Mouse (Mus musculus) activated CD4-positive, CD25-positive, alpha-beta regulatory T cell (primary cell): ENCODE results near the gene Trim27. TPM values are rescaled to one million over a fixed set of nuclear protein-coding genes. Genes with fewer than 3 reads are reported as not detected.

Source experiments
- polyA plus RNA-seq, 2 experiments: library from polyadenylated mRNA; unstranded; fragments of 100-300 nt; shearing (Covaris generic); gene quantifications; one replicate each; pipeline ENCODE4 v1.2.1; 2017

Gene Trim27
- polyA plus RNA-seq: 100 to 1,000 TPM; 118 to 119 TPM

GRCm38 (mm10) chr13:21179367-21179723, at the start of gene Trim27:
Gene Trim27 (plus strand): TSS chr13:21179445.

DNA sequence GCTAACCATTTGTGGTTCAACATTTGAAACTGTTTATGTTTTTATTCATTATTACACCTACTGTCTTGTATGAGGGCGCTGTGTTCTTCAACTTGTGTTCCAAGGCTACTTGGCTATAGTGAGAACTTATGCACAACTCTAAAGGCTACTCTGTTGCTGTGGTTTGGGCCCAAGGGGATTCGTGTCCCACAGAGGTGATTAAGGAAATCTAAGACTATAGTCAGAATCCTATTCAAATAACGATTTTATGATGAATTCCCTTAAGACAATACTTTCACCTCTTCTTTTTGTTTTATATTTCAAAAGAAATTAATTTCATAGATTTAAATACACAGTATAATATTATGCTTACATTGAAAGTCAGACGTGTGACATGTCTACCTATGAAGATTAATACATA, 33.5 kb upstream of the Trim27 start, which contains the start of gene Olfr1368:
Gene Olfr1368 (minus strand): TSS at position 101 of the 400 bp plus-strand sequence.

Other genes starting within 250 kb of the Trim27 start
- not detected for gene Olfr1370, start 104.5 kb upstream of the Trim27 start, polyA plus RNA-seq
- gene Olfr1369-ps1, start 68.0 kb upstream of the Trim27 start, polyA plus RNA-seq: under 1 TPM; 0.07 TPM
- gene Olfr263, start 49.8 kb upstream of the Trim27 start, polyA plus RNA-seq: not detected
- not detected for gene Olfr1368, start 33.6 kb upstream of the Trim27 start, polyA plus RNA-seq
- under 1 TPM; 0.29 to 0.31 TPM for gene Gpx5, start 113.3 kb downstream of the Trim27 start, polyA plus RNA-seq
- under 1 TPM in 1 of 2 experiments, not detected in 1; 0.31 TPM for gene Gpx6, start 132.7 kb downstream of the Trim27 start, polyA plus RNA-seq
- gene Olfr1367, start 167.5 kb downstream of the Trim27 start, polyA plus RNA-seq: not detected
- 10 to 100 TPM in 1 of 2 experiments, 1 to 10 TPM in 1; 8.2 to 10.4 TPM for gene Zscan12, start 183.4 kb downstream of the Trim27 start, polyA plus RNA-seq
- gene Zkscan3, start 223.3 kb downstream of the Trim27 start, polyA plus RNA-seq: 10 to 100 TPM; 44.2 to 52.5 TPM